Mouse (Mus musculus) forebrain, embryonic 13.5 days (tissue): ENCODE measurements at regions not wholly inside any gene's neighbourhood (a gene's known extent, or its start where the extent isn't known, plus 50 kb on each side); places are given as distances from the start of the nearest gene placed in this dataset.

Source experiments
- ATAC-seq: fragments of 200-750 bp; cut with Nextera tagmentation; 2 replicates; pipeline ENCODE4 v1.8.0; 2017
- H3K27ac ChIP-seq: fragments of 300-500 bp; sonication (generic); 2 replicates; pipeline ENCODE4 v1.5.1; 2015; ENCODE audit warnings: inconsistent platforms, mild to moderate bottlenecking, moderate library complexity
- H3K27me3 ChIP-seq: fragments of 300-500 bp; sonication (generic); 2 replicates; pipeline ENCODE4 v1.6.1; 2015; ENCODE audit warnings: mild to moderate bottlenecking, inconsistent platforms
- H3K36me3 ChIP-seq: fragments of 300-500 bp; sonication (generic); 2 replicates; pipeline ENCODE4 v1.6.1; 2015; ENCODE audit warnings: mild to moderate bottlenecking, inconsistent platforms; ENCODE audit not compliant: poor library complexity, severe bottlenecking
- H3K4me1 ChIP-seq: fragments of 300-500 bp; sonication (generic); 2 replicates; pipeline ENCODE4 v1.6.1; 2015; ENCODE audit warnings: inconsistent platforms
- H3K4me2 ChIP-seq: fragments of 300-500 bp; sonication (generic); 2 replicates; pipeline ENCODE4 v1.6.1; 2015; ENCODE audit warnings: inconsistent platforms, mild to moderate bottlenecking, moderate library complexity
- H3K4me3 ChIP-seq: fragments of 300-500 bp; sonication (generic); 2 replicates; pipeline ENCODE4 v1.5.1; 2015; ENCODE audit warnings: mild to moderate bottlenecking, inconsistent platforms
- H3K9ac ChIP-seq: fragments of 300-500 bp; sonication (generic); 2 replicates; pipeline ENCODE4 v1.6.1; 2015; ENCODE audit warnings: mild to moderate bottlenecking, inconsistent platforms
- H3K9me3 ChIP-seq: fragments of 300-500 bp; sonication (generic); replicated peaks from 2 replicates; pipeline ENCODE4 v1.6.1; 2016; ENCODE audit warnings: inconsistent platforms
- WGBS: fragments of 180-500 bp; shearing (Covaris S2); methylation state at CpG from one replicate; pipeline ENCODE4 v1.1.7; 2015; 5-methylcytosine and 5-hydroxymethylcytosine counted together

DNA sequence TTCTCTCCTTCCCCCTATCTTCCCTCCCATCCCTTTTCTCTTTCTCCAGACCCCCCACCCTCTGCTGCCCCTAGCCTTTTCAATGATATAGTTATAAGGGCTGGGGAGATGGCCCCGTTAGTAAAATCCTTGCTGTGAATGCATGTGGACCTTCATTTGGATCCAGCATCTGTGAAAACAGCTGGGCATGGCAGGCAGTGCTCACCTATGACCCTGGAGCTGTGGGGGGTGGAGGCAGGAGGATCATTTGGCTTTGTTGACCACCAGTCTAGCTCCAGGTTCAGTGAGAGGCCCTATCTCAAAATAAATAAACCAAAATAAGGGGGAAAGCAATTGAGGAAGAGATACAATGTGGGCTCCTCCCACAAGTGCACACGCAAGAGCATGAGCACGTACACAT lies 105.3 kb upstream of the S1pr3 start:
- no peak for ATAC-seq
- 66% methylated on average over 3 of the region's 3 CpGs for WGBS
- Histone ChIP-seq H3K4me1 (no peaks in the 10 kb centered on the region), H3K36me3 (no peaks in the 10 kb centered on the region), H3K4me2 (no peak overlapping the region), H3K4me3 (no peak overlapping the region), H3K9ac (no peak overlapping the region), H3K27ac (no peak overlapping the region), H3K27me3 (no peaks in the 10 kb centered on the region), H3K9me3 (no peaks in the 10 kb centered on the region; the same call in 1 of the 2 replicates)

DNA sequence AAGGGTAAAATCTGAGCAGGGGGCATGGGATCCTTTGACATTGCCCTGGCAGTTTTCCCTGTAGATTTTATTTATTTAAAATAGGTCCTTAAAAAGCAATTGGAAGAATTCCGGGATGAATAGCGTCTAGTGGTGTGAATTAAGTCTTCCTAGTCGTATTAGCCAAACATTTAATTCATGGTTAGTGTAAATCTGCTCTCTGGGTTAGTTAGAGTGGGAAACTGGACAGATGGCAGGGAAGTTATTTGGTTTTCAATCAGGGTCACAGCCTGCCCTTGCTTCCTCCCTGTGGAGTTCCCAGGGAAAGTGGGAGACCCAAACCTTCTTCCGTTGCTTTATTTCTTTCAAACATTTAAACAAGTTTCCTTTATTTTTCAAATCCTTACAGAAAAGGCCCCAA lies 103.8 kb upstream of the S1pr3 start:
- no peaks in the 10 kb centered on the region for H3K27me3 ChIP-seq
- H3K9ac ChIP-seq: no peak overlapping the region
- H3K36me3 ChIP-seq: no peaks in the 10 kb centered on the region
- no peak overlapping the region for H3K27ac ChIP-seq
- no peak for ATAC-seq
- H3K4me2 ChIP-seq: no peak overlapping the region
- no peaks in the 10 kb centered on the region; the same call in 1 of the 2 replicates for H3K9me3 ChIP-seq
- H3K4me3 ChIP-seq: no peak overlapping the region
- WGBS: 49% methylated on average over 4 of the region's 4 CpGs
- no peaks in the 10 kb centered on the region for H3K4me1 ChIP-seq

DNA sequence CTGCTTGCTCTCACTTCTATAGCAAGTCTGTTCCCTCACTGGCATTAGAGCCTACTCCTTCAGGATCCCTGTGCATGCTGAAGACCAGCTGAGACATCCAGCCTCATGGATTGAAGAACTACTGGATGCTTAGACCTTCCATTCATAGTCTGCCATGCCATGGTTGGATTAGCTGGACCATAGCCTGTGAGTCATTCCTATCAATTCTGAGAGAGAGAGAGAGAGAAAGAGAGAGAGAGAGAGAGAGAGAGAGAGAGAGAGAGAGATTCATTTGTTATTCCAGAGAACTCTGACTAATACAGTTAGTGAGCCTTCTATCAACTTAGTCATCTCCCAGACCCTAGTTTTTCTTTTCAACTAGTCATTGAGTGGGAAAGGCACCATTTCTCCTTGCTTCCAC lies 99.0 kb upstream of the S1pr3 start:
- Histone ChIP-seq H3K4me2 (no peak overlapping the region), H3K9ac (no peak overlapping the region), H3K27ac (no peak overlapping the region), H3K9me3 (no peaks in the 10 kb centered on the region), H3K4me3 (no peak overlapping the region), H3K36me3 (no peaks in the 10 kb centered on the region), H3K4me1 (peaks cover 15% of the 10 kb centered on the region), H3K27me3 (no peaks in the 10 kb centered on the region)
- no peak for ATAC-seq

DNA sequence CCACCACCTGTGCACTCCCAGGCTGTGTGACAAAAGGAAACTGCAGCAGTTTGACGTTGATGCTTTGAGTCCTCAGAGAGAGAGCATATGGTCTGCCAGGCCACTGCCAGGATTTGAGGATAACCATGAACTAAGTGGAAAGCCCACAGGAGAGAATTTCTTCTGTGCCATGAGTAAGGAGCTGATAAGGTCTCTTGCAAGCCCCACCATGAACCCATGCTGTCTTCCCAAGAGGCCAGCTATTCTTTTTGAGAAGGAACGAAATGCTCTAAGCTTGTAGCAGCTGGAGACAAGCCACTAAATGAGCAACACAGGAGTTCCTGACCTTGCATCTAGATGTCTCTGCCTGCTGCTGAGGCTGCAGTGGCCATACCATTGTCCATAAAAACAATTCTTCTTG lies 98.4 kb upstream of the S1pr3 start:
- Histone ChIP-seq H3K4me1 (peaks cover 21% of the 10 kb centered on the region), H3K36me3 (no peaks in the 10 kb centered on the region), H3K9me3 (no peaks in the 10 kb centered on the region), H3K9ac (no peak overlapping the region), H3K27me3 (no peaks in the 10 kb centered on the region), H3K4me3 (no peak overlapping the region), H3K27ac (no peak overlapping the region), H3K4me2 (no peak overlapping the region)
- ATAC-seq: no peak
- 75% methylated on average over 2 of the region's 2 CpGs for WGBS

DNA sequence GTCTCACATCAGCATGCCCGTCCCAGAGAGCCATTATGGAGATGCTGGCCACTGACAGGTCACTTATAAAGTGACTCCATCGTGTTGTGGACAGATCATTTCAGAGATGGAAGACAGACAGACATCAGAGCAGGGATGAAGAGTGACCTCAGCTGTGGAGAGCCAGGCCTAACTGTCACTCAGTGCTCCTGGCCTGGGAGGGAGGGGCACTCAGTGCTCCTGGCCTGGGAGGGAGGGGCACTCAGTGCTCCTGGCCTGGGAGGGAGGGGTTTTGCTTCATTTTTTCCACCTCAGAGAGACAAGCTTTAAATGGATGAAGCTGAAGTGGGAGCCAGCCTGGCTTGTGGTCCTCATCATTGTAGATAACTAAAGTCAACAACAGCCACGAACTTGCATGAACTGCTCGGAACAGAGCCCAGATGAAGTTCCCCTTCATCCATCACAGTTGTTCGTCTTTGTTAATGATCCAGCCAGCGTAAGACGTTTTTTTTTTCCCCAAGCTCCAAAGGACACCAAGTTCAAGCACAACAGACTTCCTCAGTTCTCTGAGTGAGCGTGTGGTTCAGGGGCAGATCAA lies 96.7 kb upstream of the S1pr3 start:
- WGBS: 52% methylated on average over 8 of the region's 8 CpGs
- ATAC-seq: no peak
- Histone ChIP-seq H3K36me3 (no peaks in the 10 kb centered on the region), H3K27ac (no peak overlapping the region), H3K9ac (no peak overlapping the region), H3K27me3 (no peaks in the 10 kb centered on the region), H3K4me3 (no peak overlapping the region), H3K9me3 (no peaks in the 10 kb centered on the region), H3K4me1 (peaks cover 28% of the 10 kb centered on the region), H3K4me2 (no peak overlapping the region)

DNA sequence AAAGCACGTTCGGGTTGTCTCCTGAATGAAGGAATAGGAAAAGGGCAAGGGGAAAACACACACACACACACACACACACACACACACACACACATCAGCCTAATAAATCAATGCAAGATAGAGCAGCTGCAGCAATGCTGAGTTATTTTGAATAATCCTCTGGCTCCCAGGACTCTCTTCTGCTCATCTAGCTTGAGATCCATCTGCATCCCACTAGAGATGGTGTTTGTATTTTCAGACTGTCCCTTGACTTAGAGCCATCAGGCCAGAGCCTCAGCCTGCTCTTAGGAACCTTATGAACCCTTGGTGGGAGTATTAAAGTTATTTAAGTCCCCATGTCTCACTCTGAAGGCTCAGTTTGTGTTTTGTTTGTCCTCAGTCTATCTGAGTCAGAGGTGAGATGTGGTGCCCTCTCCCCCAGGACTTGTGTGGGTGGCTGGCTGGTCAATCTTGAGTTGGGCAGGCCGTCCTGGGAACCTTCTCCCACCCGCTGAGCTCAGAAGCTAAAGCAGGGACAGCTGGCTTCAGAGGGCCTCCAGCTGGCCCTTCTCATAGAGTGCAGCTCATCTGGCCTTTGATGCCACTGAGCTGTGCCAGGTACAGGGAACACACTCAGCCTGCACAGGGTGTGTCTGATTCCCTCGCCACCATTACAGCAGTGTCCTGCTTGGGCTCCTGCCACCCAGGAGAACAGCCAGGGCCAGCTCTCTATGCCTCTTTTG lies 95.1 kb upstream of the S1pr3 start:
- no peak overlapping the region for H3K9ac ChIP-seq
- H3K36me3 ChIP-seq: no peaks in the 10 kb centered on the region
- 43% methylated on average over 5 of the region's 5 CpGs for WGBS
- H3K4me1 ChIP-seq: peaks cover 28% of the 10 kb centered on the region
- H3K4me2 ChIP-seq: no peak overlapping the region
- no peaks in the 10 kb centered on the region for H3K27me3 ChIP-seq
- H3K9me3 ChIP-seq: no peaks in the 10 kb centered on the region
- H3K4me3 ChIP-seq: no peak overlapping the region
- H3K27ac ChIP-seq: no peak overlapping the region; the same call in 1 of the 2 replicates
- ATAC-seq: no peak

DNA sequence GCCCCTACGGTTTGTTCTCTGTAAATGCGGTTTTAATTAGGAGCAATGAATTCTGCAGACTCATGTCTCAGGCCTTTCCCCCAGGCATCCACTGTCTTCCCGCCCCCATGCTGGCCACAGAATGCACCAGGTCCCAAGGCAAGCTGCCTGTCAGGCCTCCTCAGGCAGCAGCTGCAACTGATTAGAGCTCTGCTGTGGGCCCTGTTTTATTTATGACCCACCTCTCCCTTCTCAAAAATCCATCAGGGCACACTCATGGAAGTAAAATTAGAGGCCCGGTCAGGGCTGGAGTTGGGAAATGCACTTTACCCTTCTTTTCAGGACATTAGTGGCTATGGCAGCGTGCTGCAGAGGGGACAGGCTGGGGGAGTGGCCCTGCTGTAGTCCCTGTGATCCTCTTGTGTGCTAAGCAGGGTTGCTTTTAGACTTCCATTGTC lies 93.9 kb upstream of the S1pr3 start:
- 1% methylated on average over 5 of the region's 5 CpGs for WGBS
- Histone ChIP-seq H3K36me3 (no peaks in the 10 kb centered on the region), H3K27ac (peak overlapping the region; percentile 79), H3K4me3 (no peak overlapping the region), H3K4me2 (peak overlapping the region; percentile 14; the same call in 1 of the 2 replicates), H3K9ac (no peak overlapping the region), H3K27me3 (no peaks in the 10 kb centered on the region), H3K9me3 (no peaks in the 10 kb centered on the region), H3K4me1 (peaks cover 28% of the 10 kb centered on the region)
- ATAC-seq: peak; percentile 90

DNA sequence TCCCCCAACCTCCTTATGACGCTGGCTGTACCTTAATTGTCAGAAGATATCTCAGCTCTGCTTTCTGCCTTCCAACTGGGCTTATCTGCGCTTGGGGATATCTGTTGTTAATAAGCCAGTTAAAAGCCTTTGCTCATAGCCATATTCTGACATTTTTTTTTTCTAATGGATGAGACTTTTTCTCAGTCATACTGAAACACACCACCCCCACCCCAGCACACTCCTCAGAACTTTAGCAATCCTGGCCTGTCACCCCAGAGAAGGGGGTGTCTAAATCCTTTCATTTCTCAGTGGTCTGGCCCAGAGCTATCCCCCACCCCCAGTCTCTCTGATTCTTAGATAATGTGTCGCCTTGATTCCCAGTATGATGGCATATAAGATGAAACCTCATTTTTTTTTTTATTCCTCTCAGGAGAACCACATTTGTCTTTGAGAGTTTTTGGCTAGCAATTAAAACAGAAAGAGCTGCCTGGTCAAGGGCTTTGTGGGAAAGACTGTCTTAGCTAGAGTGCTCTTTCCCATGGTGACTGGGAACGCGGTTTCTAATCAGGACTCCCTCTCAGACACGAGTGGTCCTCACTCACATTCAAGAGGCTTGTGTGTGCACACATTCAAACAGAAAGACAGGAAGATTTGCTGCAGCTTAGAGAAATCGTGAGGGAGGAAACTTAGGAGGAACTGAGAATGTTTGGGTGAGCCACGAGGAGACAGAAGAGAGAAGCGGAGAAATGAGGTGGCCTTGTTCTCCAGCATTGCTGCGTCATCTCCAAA lies 93.2 kb upstream of the S1pr3 start:
- H3K4me2 ChIP-seq: peak overlapping the region; percentile 14; the same call in 1 of the 2 replicates
- H3K9me3 ChIP-seq: no peaks in the 10 kb centered on the region
- H3K27ac ChIP-seq: peak overlapping the region; percentile 79
- peaks cover 28% of the 10 kb centered on the region for H3K4me1 ChIP-seq
- no peaks in the 10 kb centered on the region for H3K27me3 ChIP-seq
- no peak for ATAC-seq
- no peak overlapping the region for H3K4me3 ChIP-seq
- 29% methylated on average over 10 of the region's 10 CpGs for WGBS
- H3K36me3 ChIP-seq: no peaks in the 10 kb centered on the region
- no peak overlapping the region for H3K9ac ChIP-seq

DNA sequence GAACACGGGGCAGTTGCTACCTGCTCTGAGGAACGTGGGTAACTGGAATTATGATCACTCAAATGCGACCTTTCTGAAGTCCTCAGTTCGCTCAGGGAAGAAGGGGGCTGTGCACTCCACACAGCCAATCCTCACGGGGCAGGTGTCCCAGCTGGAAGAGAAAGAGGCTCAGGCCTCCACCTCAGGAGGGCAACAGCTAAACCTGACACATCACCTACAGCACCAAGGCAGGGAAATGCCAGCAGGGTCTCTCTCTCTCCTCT lies 92.7 kb upstream of the S1pr3 start:
- 40% methylated on average over 5 of the region's 5 CpGs for WGBS
- no peaks in the 10 kb centered on the region for H3K9me3 ChIP-seq
- H3K4me2 ChIP-seq: no peak overlapping the region
- H3K27me3 ChIP-seq: no peaks in the 10 kb centered on the region
- no peaks in the 10 kb centered on the region for H3K36me3 ChIP-seq
- no peak overlapping the region for H3K4me3 ChIP-seq
- peaks cover 28% of the 10 kb centered on the region for H3K4me1 ChIP-seq
- no peak overlapping the region for H3K9ac ChIP-seq
- H3K27ac ChIP-seq: peak overlapping the region; percentile 79; the same call in 1 of the 2 replicates
- no peak for ATAC-seq

DNA sequence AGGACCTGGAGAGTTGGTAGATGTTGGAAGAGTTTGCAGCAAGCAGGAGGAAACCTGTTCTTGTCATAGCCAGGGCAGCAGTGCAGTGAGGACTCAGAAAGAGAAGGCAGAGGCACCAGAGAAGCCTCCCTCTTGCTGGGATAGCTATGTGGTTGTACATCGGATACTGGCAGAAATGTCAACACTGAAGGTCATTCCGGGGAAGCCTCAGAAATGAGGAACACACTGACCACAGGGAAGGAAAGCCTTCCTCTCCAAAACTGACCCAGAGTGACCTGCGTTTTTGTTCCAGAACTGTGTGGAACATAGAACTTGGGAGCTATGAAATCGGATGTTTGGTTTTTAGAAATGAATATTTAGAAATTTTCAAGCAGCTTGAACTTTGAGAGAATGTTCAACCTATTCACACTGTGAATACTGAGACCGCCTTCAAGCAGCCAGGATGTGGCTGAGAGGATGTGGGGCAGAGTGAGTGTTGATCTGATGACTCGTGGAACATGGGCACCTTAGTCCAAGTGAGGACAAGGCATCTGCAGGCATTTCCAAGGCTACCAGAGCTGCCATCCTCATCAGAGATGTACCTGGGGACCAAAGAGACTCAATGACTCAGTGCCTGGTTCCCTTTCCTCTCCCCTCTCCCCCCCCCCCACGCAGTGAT lies 85.3 kb upstream of the S1pr3 start:
- H3K4me1 ChIP-seq: peaks cover under 1% of the 10 kb centered on the region; the same call in 1 of the 2 replicates
- no peak overlapping the region for H3K4me2 ChIP-seq
- no peaks in the 10 kb centered on the region for H3K9me3 ChIP-seq
- no peaks in the 10 kb centered on the region for H3K27me3 ChIP-seq
- ATAC-seq: no peak
- WGBS: 89% methylated on average over 6 of the region's 7 CpGs
- no peak overlapping the region for H3K27ac ChIP-seq
- no peak overlapping the region for H3K4me3 ChIP-seq
- H3K9ac ChIP-seq: no peak overlapping the region
- no peaks in the 10 kb centered on the region for H3K36me3 ChIP-seq

DNA sequence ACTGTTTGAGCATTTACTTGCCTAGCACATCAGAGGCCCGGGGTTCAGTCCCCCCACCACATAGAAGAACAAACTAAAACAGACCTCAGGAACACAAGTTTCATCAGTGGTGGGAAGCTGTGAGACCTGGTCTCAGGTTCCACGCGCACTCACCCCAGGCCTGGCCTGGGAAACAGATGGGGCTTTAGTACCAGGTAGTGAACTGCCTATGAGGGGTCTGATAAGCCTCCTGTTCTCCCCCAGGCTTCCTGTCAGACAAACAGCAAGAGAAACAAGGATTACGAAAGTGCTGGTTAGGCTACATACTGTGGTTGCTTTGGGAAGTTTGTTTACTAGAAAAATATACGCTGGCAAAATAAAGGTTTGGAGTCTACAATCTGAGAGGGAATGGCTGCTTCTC lies 83.7 kb upstream of the S1pr3 start:
- H3K4me2 ChIP-seq: no peak overlapping the region
- H3K4me3 ChIP-seq: no peak overlapping the region
- H3K36me3 ChIP-seq: no peaks in the 10 kb centered on the region
- no peaks in the 10 kb centered on the region for H3K9me3 ChIP-seq
- 90% methylated on average over 5 of the region's 5 CpGs for WGBS
- H3K9ac ChIP-seq: no peak overlapping the region
- no peaks in the 10 kb centered on the region for H3K27me3 ChIP-seq
- peaks cover 10% of the 10 kb centered on the region; the same call in 1 of the 2 replicates for H3K4me1 ChIP-seq
- no peak overlapping the region for H3K27ac ChIP-seq
- ATAC-seq: no peak

DNA sequence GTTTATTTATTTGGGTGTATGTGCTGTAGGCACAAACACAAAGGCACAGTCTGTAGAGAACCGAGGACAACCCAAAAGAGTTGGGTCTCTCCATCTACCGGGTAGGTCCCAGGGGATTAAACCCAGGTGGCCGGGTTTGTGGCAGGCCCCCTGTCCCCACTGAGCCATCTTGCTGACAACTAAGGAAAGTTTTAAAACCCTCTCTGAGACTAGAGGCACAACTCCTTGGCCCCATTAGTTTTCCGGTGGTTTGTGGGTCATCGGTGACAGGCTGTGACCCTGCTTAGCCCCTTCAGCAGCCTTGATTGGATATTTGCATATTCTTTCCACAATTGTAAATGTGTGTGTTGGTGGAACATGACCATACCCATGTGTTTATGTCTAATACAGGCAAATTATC lies 83.1 kb upstream of the S1pr3 start:
- no peak overlapping the region for H3K4me2 ChIP-seq
- WGBS: 61% methylated on average over 5 of the region's 5 CpGs
- H3K36me3 ChIP-seq: no peaks in the 10 kb centered on the region
- H3K9ac ChIP-seq: no peak overlapping the region
- no peak overlapping the region for H3K4me3 ChIP-seq
- no peak overlapping the region for H3K27ac ChIP-seq
- no peak for ATAC-seq
- peaks cover 10% of the 10 kb centered on the region; the same call in 1 of the 2 replicates for H3K4me1 ChIP-seq
- H3K9me3 ChIP-seq: no peaks in the 10 kb centered on the region
- no peaks in the 10 kb centered on the region for H3K27me3 ChIP-seq
